Mouse (Mus musculus) layer of hippocampus, adult 2 months (tissue): ENCODE data around the gene Clec4b2. TPM values are rescaled to one million over a fixed set of nuclear protein-coding genes. Genes with fewer than 3 reads are reported as not detected.
"Not testable (repeated sequence)": the region's sequence is repeated elsewhere in the genome, so short reads cannot be mapped to it uniquely, and the experiment has no call there.

Source experiments
- DNase-seq, 2 experiments: peaks; one replicate each; pipeline ENCODE4 v3.0.0; 2022; ENCODE audit warnings: low spot score in 2 of 2
- H3K27ac ChIP-seq: fragments of 200-600 bp; 2 replicates; pipeline ENCODE4 v1.8.1; 2022
- H3K4me3 ChIP-seq: fragments of 200-600 bp; 2 replicates; pipeline ENCODE4 v1.8.1; 2022; ENCODE audit warnings: mild to moderate bottlenecking
- CTCF ChIP-seq: fragments of 200-600 bp; conservative IDR thresholded peaks from 2 replicates; pipeline ENCODE4 v1.8.1; 2022; ENCODE audit warnings: antibody characterized with exemption, mild to moderate bottlenecking, moderate library complexity
- total RNA-seq, 2 experiments: library from RNA; stranded (reverse); gene quantifications; 2 replicates each; pipeline ENCODE4 v1.2.3; 2021

Clec4b2 gene
- total RNA-seq, 2 experiments from 2014 or later = not detected

DNA sequence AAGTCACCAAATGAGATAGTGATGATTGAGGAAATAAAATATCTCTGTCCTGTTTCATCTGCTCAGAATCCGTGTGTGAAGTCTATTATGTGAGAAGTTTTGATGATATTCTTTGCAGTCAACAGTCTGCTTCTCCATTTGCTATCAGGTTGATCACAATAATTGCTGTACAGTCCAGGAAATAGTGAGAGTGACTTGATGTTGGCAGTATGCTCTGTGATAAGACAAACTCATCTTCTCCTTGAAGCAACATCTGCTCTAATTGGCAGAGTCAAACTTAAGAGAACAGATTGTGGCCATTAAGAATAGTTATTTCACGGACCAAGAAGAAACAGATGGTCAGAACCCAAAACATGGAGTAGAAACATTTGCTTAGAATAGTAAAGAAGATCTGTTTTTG lies 58.5 kb downstream of the Clec4b2 start:
- Histone ChIP-seq H3K27ac (no peak overlapping the region), H3K4me3 (no peak overlapping the region)
- no peak for DNase-seq
- no peak for TF ChIP-seq CTCF

DNA sequence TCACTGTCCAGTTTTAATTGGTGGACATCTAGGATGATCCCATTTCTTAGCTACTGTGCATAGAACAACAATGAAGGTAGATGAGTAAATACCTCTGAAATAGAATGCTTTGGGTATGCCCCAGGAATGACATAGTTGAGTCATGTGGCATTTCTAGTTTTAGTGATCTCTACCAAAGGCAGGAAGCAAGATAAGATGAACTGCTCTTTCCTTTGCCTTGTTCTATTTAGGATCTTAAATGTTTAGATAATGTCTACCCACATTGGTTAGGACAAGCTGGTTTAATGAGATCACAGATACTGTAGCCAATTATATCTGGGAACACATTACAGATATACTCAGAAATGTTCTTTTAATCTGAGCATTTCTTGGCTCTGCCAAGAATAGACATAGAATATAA lies 64.9 kb downstream of the Clec4b2 start:
- H3K4me3 ChIP-seq = no peak overlapping the region
- H3K27ac ChIP-seq = no peak overlapping the region
- DNase-seq = no peak
- no peak for TF ChIP-seq CTCF

DNA sequence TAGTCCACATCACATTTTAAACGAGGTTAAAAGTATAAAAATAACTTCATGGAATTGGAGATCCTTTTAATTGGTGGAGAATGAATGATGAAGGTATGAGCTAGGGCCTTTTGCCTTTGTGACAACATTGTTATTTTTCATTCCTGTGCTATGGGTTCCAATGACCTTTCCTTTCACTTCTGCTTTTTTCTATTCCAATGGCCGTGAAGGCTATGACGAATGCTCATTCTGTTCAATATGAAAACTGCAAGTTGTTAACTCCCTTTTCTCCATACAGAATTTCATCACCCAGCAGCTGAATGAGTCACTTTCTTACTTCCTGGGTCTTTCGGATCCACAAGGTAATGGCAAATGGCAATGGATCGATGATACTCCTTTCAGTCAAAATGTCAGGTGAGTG lies 71.5 kb downstream of the Clec4b2 start:
- no peak overlapping the region for H3K4me3 ChIP-seq
- no peak for TF ChIP-seq CTCF
- no peak overlapping the region for H3K27ac ChIP-seq

DNA sequence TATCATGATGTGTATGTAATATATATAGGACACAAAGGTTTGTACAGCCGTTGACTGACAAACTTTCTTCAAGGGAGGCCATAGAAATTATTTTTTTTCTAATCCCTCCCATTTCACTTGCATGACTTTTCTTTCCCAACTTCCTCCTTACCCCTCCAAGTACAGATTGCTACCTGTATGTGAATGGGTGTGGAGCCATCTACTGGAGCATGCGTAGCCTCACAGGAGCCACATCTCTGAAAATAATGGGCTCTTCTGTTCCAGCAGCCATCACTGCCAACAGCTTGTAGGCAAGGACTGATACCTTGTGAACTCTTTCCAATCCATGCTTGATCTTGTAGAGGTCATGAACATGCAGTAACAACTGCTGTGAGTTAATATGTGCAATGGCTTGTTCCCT lies 76.2 kb downstream of the Clec4b2 start:
- H3K4me3 ChIP-seq, DNase-seq, H3K27ac ChIP-seq: not testable (repeated sequence)

More for the DNA sequence above, 71.5 kb downstream of the Clec4b2 start:
- DNase-seq = no peak

DNA sequence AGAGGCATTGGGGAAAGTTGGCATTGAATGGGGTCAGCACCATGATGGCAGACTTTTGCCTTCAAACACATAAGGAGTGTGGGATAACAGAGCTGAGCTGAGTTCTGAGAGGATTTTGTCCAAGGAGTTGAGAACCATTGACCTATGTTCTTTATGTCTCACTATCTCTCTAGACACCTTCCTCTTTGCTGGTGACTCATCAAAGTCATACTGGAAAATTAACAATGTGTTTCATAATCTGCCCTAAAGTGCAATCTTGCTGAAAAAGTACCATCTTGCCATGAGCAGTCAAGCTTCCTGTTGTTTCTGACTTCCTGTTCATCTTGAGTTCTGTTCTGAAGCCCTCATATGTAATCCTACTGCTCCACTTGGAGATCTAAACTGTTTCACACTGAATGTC lies 80.0 kb downstream of the Clec4b2 start:
- DNase-seq = no peak
- no peak overlapping the region for H3K4me3 ChIP-seq
- no peak for TF ChIP-seq CTCF
- H3K27ac ChIP-seq = no peak overlapping the region

Other genes with a start within 250 kb of the Clec4b2 start
- under 1 TPM; 0.37 to 0.38 TPM for gene Clec4a3, start 220.4 kb upstream of the Clec4b2 start, total RNA-seq
- gene Clec4a4, start 182.5 kb upstream of the Clec4b2 start, total RNA-seq = not detected
- not detected for gene Clec4b1, start 122.9 kb upstream of the Clec4b2 start, total RNA-seq
- 1 to 10 TPM; 1.1 to 2.8 TPM for gene Clec4a2, start 66.5 kb upstream of the Clec4b2 start, total RNA-seq
- gene Clec4n, start 57.0 kb downstream of the Clec4b2 start, total RNA-seq = not detected
- not detected for gene Clec4d, start 89.2 kb downstream of the Clec4b2 start, total RNA-seq
- gene Clec4e, start 117.0 kb downstream of the Clec4b2 start, total RNA-seq = not detected
- gene Vmn2r19, start 135.4 kb downstream of the Clec4b2 start, total RNA-seq = not detected
- gene Vmn2r20, start 245.2 kb downstream of the Clec4b2 start, total RNA-seq = not detected